Mouse (Mus musculus) embryonic facial prominence, embryonic 10.5 days (tissue): ENCODE results near the gene Jup. TPM values are rescaled to one million over a fixed set of nuclear protein-coding genes. Genes with fewer than 3 reads are reported as not detected.
"Not testable (repeated sequence)": the region's sequence is repeated elsewhere in the genome, so short reads cannot be mapped to it uniquely, and the experiment has no call there.

Source experiments
- DNase-seq: peaks from one replicate; pipeline ENCODE4 v3.0.0-alpha.2; 2017; ENCODE audit warnings: low spot score
- H3K27ac ChIP-seq: fragments of 300-500 bp; sonication (generic); replicated peaks from 2 replicates; pipeline ENCODE4 v1.5.1; 2016; ENCODE audit warnings: mild to moderate bottlenecking
- H3K27me3 ChIP-seq: fragments of 300-500 bp; sonication (generic); replicated peaks from 2 replicates; pipeline ENCODE4 v1.6.1; 2016; ENCODE audit warnings: low read depth, mild to moderate bottlenecking; ENCODE audit not compliant: poor library complexity, severe bottlenecking
- H3K36me3 ChIP-seq: fragments of 300-500 bp; sonication (generic); replicated peaks from 2 replicates; pipeline ENCODE4 v1.6.1; 2016; ENCODE audit warnings: mild to moderate bottlenecking, moderate library complexity
- H3K4me1 ChIP-seq: fragments of 300-500 bp; sonication (generic); 2 replicates; pipeline ENCODE4 v1.6.1; 2016
- H3K4me3 ChIP-seq: fragments of 300-500 bp; sonication (generic); 2 replicates; pipeline ENCODE4 v1.5.1; 2016; ENCODE audit warnings: mild to moderate bottlenecking, moderate library complexity
- H3K9me3 ChIP-seq: fragments of 300-500 bp; sonication (generic); 2 replicates; pipeline ENCODE4 v1.6.1; 2016; ENCODE audit warnings: mild to moderate bottlenecking
- WGBS: fragments of 180-500 bp; shearing (Covaris S2); methylation state at CpG from one replicate; pipeline ENCODE4 v1.1.7; 2016; 5-methylcytosine and 5-hydroxymethylcytosine counted together
- polyA plus RNA-seq: library from polyadenylated mRNA; unstranded; fragments of >200 nt; fragmentation: Nextera tagmentation; extraction: Ambion mirVana; gene quantifications from 2 replicates; pipeline ENCODE4 v1.2.1, GENCODE M21; 2016

The Jup gene
- polyA plus RNA-seq, 1 experiment from 2014 or later: 52.6 TPM

DNA sequence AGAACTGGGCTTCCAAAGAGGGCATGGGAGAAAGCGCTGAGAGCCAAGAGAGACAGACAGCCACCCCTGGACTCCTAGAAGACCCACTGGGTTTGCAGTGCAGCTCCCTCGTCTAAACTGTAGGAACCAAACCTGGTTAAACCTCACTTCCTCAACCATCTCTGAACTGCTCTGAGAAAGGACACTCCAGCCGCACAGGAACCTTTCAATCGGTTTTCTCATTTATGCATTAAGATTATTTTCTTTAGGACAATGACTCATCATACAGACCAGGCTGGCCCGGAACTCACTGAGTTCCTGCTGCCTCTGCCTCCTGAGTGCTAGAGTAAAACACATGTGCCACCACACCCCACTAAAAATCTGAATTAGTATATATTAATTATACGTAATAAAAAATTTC, 69.8 kb downstream of the Jup start:
- peaks cover under 1% of the 10 kb centered on the region; the same call in 1 of the 2 replicates for H3K36me3 ChIP-seq
- 86% methylated on average over 6 of the region's 6 CpGs for WGBS
- peaks cover 18% of the 10 kb centered on the region for H3K4me1 ChIP-seq
- no peak for DNase-seq
- no peaks in the 10 kb centered on the region for H3K9me3 ChIP-seq
- H3K27ac ChIP-seq: no peak overlapping the region
- no peaks in the 10 kb centered on the region for H3K27me3 ChIP-seq
- no peak overlapping the region for H3K4me3 ChIP-seq

DNA sequence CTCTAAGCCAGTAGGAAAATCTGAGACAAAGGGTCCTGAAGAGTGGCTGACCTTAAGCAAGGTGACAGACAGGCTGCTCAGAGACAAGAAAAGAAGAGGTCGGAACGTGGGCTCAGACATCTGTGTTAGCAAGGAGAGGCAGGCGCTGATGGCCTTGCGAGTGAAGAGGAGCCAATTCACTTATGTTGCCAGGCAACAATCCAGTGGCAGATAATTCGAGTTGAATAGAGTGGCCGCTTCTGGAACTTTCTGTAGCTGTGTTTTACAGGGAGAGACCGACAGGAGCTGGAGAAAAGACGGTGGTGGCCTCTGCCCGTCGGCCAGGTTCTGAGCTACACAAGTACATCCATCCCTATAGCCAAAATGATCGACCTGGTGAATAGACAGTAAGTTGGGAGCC, 70.2 kb downstream of the Jup start:
- WGBS: 77% methylated on average over 11 of the region's 11 CpGs
- Histone ChIP-seq H3K27ac (no peak overlapping the region), H3K4me3 (no peak overlapping the region), H3K9me3 (no peaks in the 10 kb centered on the region), H3K4me1 (peaks cover 14% of the 10 kb centered on the region), H3K36me3 (peaks cover 5% of the 10 kb centered on the region), H3K27me3 (no peaks in the 10 kb centered on the region)
- no peak for DNase-seq

DNA sequence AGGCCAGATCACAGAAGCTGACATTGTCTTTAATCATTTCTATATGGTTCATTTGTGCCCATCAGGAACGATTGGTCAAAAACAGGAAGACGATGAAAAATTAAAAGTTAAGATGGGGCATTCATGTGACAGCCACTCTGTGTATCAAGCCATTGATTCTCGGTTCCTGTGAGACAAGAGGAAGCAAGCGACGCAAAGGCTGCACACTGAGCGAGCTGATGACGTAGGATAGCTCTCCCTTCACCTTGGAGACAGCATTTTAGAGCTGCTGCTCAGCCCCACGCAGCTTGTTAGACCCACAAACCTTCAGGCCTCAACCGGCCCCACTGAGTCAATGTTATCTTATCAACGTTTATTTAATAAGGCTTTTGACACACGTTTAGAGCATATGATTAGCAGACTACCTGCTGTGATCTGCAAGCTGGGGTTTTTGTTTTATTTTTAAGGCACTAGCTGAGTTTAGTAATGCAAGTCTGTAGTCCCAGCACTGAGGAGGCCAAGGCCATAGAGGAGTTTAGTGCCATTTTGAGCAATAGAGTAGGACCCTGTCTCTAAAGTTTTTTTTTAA, 72.4 kb downstream of the Jup start:
- Histone ChIP-seq H3K4me3 (no peak overlapping the region), H3K4me1 (peaks cover 6% of the 10 kb centered on the region), H3K27me3 (no peaks in the 10 kb centered on the region), H3K36me3 (peaks cover 24% of the 10 kb centered on the region), H3K9me3 (no peaks in the 10 kb centered on the region), H3K27ac (no peak overlapping the region)
- DNase-seq: no peak
- 83% methylated on average over 11 of the region's 11 CpGs for WGBS

DNA sequence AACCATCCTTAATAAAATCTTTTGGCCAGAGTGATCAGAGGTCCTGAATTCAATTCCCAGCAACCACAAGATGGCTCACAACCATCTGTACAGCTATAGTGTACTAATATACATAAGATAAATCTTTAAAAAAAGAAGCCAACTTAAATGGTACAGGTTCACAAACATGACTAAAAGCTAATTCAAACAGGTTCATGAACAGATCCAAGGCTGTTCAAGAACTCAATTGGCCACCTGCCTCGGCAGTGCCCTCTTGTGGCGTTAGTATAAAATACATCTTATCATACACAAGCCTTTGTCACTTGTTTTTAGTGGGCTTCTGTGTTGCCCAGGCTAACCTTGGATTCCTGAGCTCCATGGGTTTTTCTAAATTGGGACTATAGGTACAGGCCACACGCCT, 74.0 kb downstream of the Jup start:
- Histone ChIP-seq H3K36me3 (peaks cover 24% of the 10 kb centered on the region), H3K4me1 (peaks cover 3% of the 10 kb centered on the region), H3K27ac (no peak overlapping the region), H3K4me3 (no peak overlapping the region), H3K27me3 (no peaks in the 10 kb centered on the region), H3K9me3 (no peaks in the 10 kb centered on the region)
- 14% methylated on average over 3 of the region's 3 CpGs for WGBS
- DNase-seq: peak; percentile 57

DNA sequence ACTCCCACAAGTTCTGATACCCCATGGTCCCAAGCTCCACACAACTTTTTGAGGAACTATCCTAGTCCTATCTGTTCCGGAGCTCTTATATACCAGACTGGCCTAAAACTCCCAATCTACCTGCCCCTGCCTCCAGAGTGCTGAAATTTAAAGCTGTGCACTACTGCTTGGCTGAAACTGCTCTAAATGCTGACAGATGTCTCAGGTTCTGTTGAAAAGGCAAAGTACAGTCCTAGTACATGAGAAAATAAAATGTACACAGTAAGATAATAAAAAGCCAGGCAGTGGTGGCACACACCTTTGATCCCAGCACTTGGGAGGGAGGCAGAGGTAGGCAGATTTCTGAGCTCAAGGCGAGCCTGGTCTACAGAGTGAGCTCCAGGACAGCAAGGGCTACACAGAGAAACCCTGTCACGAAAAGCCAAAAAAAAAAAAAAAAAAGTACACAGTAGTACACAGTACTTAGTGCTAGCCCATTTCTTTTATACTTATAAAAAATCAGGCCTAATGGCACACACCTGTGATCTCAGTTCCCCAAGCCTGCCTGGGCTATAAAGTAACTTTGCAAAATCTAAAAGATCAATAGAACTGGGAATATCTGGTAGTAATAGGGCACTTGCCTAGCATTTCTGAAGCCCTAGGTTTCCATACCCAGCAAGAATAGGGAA, 74.8 kb downstream of the Jup start:
- no peak for DNase-seq
- no peaks in the 10 kb centered on the region for H3K9me3 ChIP-seq
- H3K27ac ChIP-seq: no peak overlapping the region
- WGBS: 61% methylated on average over 3 of the region's 3 CpGs
- H3K4me3 ChIP-seq: 0 out of 2 replicates have a peak overlapping the region, but pooled peaks have one; percentile 16
- H3K4me1 ChIP-seq: peaks cover 3% of the 10 kb centered on the region
- no peaks in the 10 kb centered on the region for H3K27me3 ChIP-seq
- H3K36me3 ChIP-seq: peaks cover 24% of the 10 kb centered on the region

DNA sequence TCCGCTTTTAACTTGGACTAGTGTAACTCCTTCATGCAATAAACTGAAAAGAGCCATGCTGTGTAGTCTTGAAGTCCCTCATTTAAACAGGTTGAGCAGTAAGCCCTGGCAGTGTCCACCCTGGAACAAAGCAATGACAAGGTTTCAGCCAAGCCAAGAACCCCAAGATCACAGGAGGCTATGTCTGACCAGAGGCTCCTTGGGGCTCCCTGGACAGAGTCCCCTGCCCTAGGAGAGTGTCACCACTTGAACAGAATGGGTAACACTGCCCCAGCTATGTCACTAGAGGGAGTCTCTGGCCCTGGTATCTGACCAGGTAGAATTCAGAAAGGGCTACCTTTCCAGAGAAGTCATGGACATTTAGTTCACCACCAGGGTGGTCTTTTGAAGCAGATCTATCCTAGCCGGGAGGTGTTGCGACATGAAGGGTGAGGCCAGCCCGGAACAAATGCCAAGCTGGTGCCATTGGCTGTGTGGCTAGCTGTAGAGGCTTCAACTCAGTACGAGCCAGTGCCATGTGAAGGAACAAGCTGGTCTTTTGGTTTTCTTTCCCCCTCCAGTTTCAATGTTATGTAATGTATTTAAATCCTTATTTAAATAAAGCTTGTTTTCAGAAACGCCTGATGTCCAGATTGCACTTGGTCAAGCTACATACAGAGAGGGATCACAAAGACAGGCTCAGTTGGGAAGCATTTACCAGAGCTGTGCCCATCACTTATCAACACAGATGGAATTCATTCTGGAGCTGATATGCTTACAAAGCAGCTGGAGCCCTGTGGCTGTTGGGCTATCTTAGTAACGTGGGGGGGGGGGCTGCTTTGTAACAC, 75.9 kb downstream of the Jup start:
- not testable (repeated sequence) for H3K4me1 ChIP-seq, H3K9me3 ChIP-seq, H3K27ac ChIP-seq, H3K27me3 ChIP-seq, DNase-seq
- WGBS: 82% methylated on average over 7 of the region's 7 CpGs
- Histone ChIP-seq H3K4me3 (peak overlapping the region; percentile 16; the same call in 1 of the 2 replicates), H3K36me3 (peaks cover 24% of the 10 kb centered on the region)

DNA sequence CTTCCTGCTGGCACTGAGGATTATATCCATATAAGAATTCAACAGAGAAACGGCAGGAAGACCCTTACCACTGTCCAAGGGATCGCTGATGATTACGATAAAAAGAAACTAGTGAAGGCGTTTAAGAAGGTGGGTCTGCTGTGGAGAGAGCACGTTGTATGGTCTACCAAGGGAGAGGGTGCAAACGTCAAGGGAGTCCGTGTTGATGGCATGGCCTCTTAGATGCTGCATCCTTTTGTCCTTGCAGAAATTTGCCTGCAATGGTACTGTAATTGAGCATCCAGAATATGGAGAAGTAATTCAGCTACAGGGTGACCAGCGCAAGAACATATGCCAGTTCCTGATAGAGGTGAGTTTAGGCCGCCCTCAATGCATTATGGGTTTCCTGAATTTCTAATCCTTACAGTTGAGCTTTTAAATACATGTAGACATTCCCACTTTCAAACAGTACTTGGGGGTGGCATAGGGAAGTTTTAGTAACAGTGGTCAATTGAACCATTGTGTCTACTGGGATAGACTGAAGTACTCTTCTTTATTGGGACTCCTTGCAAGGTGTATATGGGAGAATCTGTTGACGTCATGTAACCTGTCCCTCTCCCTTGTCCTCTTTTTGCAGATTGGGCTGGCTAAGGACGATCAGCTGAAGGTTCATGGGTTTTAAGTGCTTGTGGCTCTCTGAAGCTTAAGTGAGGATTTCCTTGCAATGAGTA, 76.7 kb downstream of the Jup start:
- DNase-seq, H3K9me3 ChIP-seq, H3K4me1 ChIP-seq, H3K27me3 ChIP-seq: not testable (repeated sequence)
- Histone ChIP-seq H3K27ac (peak overlapping the region; percentile 99), H3K36me3 (peaks cover 24% of the 10 kb centered on the region), H3K4me3 (peak overlapping the region; percentile 92)
- 19% methylated on average over 11 of the region's 11 CpGs for WGBS

DNA sequence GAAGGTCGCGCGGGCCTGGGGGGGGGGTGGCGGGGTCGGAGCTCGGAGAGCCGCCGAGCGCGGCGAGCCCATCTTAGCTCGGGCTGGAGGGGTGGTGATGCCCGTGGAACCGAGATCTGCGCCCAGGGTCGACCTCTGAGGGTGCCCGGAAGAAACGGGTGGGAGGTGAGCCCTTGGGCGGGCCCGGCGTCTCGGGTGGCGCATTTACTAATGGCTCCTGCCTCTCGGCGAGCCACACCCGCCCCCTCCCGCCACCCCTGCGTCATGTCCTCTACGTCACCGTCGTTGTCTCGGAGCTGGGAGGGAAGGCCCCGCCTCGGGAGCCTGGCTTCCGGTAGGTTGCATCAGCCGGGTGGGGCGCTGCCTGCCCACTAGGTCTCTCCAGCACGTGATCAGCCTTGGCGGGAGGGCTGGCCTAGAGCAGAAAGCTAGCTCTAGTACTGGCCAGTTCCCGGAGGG, 77.4 kb downstream of the Jup start:
- peak overlapping the region; percentile 92 for H3K4me3 ChIP-seq
- peak; percentile 98 for DNase-seq
- H3K27ac ChIP-seq: peak overlapping the region; percentile 99
- under 1% methylated on average over 40 of the region's 40 CpGs for WGBS
- peaks cover 3% of the 10 kb centered on the region for H3K4me1 ChIP-seq
- H3K27me3 ChIP-seq: no peaks in the 10 kb centered on the region
- H3K9me3 ChIP-seq: no peaks in the 10 kb centered on the region
- peaks cover 24% of the 10 kb centered on the region for H3K36me3 ChIP-seq

DNA sequence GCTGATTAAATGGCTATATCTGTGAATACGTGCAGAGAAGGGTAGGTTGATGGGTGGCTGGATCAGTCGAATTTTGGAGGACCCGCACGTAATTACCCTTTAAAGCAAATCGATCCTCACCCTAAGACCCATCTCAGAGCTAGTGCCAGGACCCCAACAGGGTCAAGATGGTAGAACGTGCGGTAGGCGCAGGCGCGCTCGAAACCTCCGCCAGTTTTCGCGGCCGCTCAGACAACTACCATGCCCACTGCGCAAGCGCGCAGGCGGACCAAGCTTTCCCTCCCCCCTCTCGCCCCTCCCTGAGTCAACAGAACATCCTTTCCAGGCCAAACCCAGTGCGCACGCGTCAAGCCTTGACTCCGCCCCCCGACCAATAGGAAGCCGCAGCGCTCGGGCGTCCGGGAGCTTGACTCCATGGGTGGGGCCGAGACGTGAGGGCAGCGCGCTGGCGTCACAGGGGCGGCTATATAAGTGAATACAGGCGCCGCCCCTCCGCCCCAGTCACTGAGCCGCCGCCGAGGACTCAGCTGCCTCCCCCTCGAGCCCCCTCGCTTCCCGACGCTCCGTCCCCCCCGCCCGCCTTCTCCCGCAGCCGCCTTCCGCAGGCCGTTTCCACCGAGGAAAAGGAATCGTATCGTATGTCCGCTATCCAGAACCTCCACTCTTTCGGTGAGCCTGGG, 77.9 kb downstream of the Jup start, which contains the start of gene Eif1:
TSS of gene Eif1 (plus strand) at position 394 of the 680 bp plus-strand sequence.
- no peaks in the 10 kb centered on the region for H3K9me3 ChIP-seq
- peaks cover 3% of the 10 kb centered on the region for H3K4me1 ChIP-seq
- H3K4me3 ChIP-seq: peak within 1 kb of the TSS; percentile 92
- under 1% methylated on average over 58 of the region's 58 CpGs for WGBS
- no peaks in the 10 kb centered on the region for H3K27me3 ChIP-seq
- peaks cover 24% of the 10 kb centered on the region for H3K36me3 ChIP-seq
- peak within 1 kb of the TSS; percentile 99 for H3K27ac ChIP-seq
- peak; percentile 100 for DNase-seq
